Mouse (Mus musculus): Measurements from ENCODE around the gene Inava.

Gene Inava

GRCm38 (mm10) chr1:136230201-136230600 lies 3.9 kb downstream of the Inava start:
- peak; percentile 75 for DNase-seq

- peak; percentile 70 for DNase-seq
Measured at GRCm38 (mm10) chr1:136229040-136229373, 5.1 kb downstream of the Inava start.

- DNase-seq, result peak; percentile 72
Measured at GRCm38 (mm10) chr1:136228328-136229039, 5.6 kb downstream of the Inava start.

GRCm38 (mm10) chr1:136227870-136228269 lies 6.2 kb downstream of the Inava start:
- peak; percentile 88 for DNase-seq

GRCm38 (mm10) chr1:136226626-136227025 lies 7.4 kb downstream of the Inava start:
- DNase-seq, result no peak

- no peak for DNase-seq
Measured at GRCm38 (mm10) chr1:136225846-136226245, 8.2 kb downstream of the Inava start.

- DNase-seq, result no peak
Measured at GRCm38 (mm10) chr1:136223758-136224342, 10.2 kb downstream of the Inava start.

GRCm38 (mm10) chr1:136222386-136222785 lies 11.7 kb downstream of the Inava start:
- no peak for DNase-seq

GRCm38 (mm10) chr1:136220037-136220871 lies 13.8 kb downstream of the Inava start:
- DNase-seq, result no peak

- DNase-seq, result no peak
Measured at GRCm38 (mm10) chr1:136214304-136214703, 19.8 kb downstream of the Inava start.

- no peak for DNase-seq
Measured at GRCm38 (mm10) chr1:136212803-136213202, 21.3 kb downstream of the Inava start, which contains the start of gene Mroh3. Gene Mroh3, minus strand, starts transcription at chr1:136212828.

- DNase-seq, result no peak
Measured at GRCm38 (mm10) chr1:136190033-136190432, 44.0 kb downstream of the Inava start.

GRCm38 (mm10) chr1:136179511-136180001 lies 54.5 kb downstream of the Inava start:
- no peak for DNase-seq

- DNase-seq, result no peak
Measured at GRCm38 (mm10) chr1:136178741-136179140, 55.3 kb downstream of the Inava start.

- no peak for DNase-seq
Measured at GRCm38 (mm10) chr1:136177085-136177484, 57.0 kb downstream of the Inava start.

- no peak for DNase-seq
Measured at GRCm38 (mm10) chr1:136175183-136175582, 58.9 kb downstream of the Inava start.

- DNase-seq, result peak; percentile 23
Measured at GRCm38 (mm10) chr1:136174101-136174606, 59.9 kb downstream of the Inava start.

GRCm38 (mm10) chr1:136172696-136173095 lies 61.4 kb downstream of the Inava start:
- peak; percentile 52 for DNase-seq

- peak; percentile 78 for DNase-seq
Measured at GRCm38 (mm10) chr1:136170109-136170508, 64.0 kb downstream of the Inava start.

GRCm38 (mm10) chr1:136167657-136168056 lies 66.4 kb downstream of the Inava start:
- peak; percentile 38 for DNase-seq

GRCm38 (mm10) chr1:136165436-136165835 lies 68.6 kb downstream of the Inava start:
- DNase-seq, result no peak
